Mouse (Mus musculus): ENCODE measurements around the gene Mycbp2. TPM values are rescaled to one million over a fixed set of nuclear protein-coding genes. Genes with fewer than 3 reads are reported as not detected.

The Mycbp2 gene
- polyA plus RNA-seq, 1 experiment from 2014 or later = 78.9 TPM

GRCm38 (mm10) chr14:103101171-103101570 lies 245.4 kb downstream of the Mycbp2 start:
- no peaks in the 10 kb centered on the region for H3K27me3 ChIP-seq (ENCODE audit: control insufficient read depth, insufficient read depth, low read length)
- DNase-seq (ENCODE audit: low spot score) (no peak), ATAC-seq (ENCODE audit: low FRiP score) (no peak)
- WGBS = 77% methylated on average over 3 of the region's 3 CpGs
- H3K4me3 ChIP-seq (replicated peaks; ENCODE audit: low read length) = no peak overlapping the region
- no peaks in the 10 kb centered on the region for H3K9me3 ChIP-seq (ENCODE audit: control insufficient read depth, low read length)
- H3K36me3 ChIP-seq (replicated peaks; ENCODE audit: control insufficient read depth, insufficient read depth) = no peaks in the 10 kb centered on the region
- H3K4me1 ChIP-seq (replicated peaks; ENCODE audit: control insufficient read depth, insufficient read depth, low read length) = peaks cover 18% of the 10 kb centered on the region
- no peak overlapping the region for H3K4me2 ChIP-seq (replicated peaks)
- H3K9ac ChIP-seq = no peak overlapping the region
- H3K27ac ChIP-seq = no peak overlapping the region

DNA sequence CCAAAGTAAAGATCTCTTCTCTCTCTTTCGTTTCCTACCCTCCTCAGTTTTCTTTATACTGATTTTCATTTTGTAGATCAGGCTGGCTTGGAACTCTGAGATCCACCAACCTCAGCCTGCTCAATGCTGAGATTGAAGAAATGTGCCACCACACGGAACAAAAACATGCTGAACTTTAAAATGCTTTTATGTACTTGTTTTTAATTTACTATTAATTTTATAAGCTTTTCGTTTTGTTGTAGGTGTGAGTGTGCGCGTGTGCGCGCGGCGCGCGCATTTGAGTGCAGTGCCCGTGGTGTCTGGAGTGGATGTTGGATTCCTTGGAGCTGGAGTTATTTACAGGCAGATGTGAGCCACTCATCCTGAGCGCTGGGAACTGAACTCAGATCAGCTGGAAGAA lies 246.3 kb downstream of the Mycbp2 start:
- no peak overlapping the region for H3K27ac ChIP-seq
- H3K4me1 ChIP-seq (replicated peaks; ENCODE audit: control insufficient read depth, insufficient read depth, low read length) = peaks cover 24% of the 10 kb centered on the region
- H3K36me3 ChIP-seq (replicated peaks; ENCODE audit: control insufficient read depth, insufficient read depth) = no peaks in the 10 kb centered on the region
- H3K4me2 ChIP-seq (replicated peaks) = 0 out of 2 replicates have a peak overlapping the region, but pooled peaks have one; percentile 78
- H3K4me3 ChIP-seq (replicated peaks; ENCODE audit: low read length) = no peak overlapping the region
- H3K9me3 ChIP-seq (ENCODE audit: control insufficient read depth, low read length) = no peaks in the 10 kb centered on the region
- no peaks in the 10 kb centered on the region for H3K27me3 ChIP-seq (ENCODE audit: control insufficient read depth, insufficient read depth, low read length)
- WGBS = 84% methylated on average over 13 of the region's 13 CpGs
- ATAC-seq (ENCODE audit: low FRiP score) (no peak), DNase-seq (ENCODE audit: low spot score) (no peak)
- H3K9ac ChIP-seq = no peak overlapping the region

DNA sequence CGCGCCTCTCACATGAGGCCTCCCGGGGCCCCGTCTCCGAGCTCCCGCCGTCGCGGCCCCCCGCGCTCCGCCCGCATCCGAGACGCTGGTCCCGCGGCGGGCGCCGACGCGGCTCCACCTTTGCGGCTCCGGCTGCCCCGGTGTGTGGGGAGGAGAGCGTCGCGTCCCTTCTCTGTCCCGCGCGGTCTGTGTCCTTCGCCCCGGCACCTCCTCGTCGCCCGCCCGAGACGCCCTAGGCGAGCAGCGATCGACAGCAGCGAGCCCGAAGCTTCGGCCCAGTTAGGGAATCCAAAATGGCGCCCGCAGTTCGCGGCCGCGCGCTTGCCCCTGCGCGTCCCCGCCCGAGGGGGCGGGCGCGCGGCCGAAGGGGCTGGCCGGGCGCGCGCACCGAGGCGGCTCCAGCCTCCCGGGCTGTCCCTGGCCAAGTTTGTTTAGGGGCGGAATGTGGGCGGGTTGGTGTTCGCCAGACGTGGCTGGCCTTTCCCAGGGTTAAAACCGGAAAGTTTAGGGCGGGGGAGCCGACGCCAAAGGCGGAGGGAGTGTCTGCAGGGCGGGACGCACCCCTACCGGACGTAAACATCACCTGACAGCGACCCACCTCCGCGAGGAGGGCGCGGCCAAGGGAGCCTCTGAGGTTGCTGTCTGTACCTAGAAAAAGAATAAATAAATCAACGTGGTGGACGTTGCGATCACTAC lies 247.2 kb downstream of the Mycbp2 start, which contains the start of gene Fbxl3:
TSS of gene Fbxl3 (minus strand) at position 329 of the 696 bp plus-strand sequence.
- no peaks in the 10 kb centered on the region for H3K27me3 ChIP-seq (ENCODE audit: control insufficient read depth, insufficient read depth, low read length)
- peaks cover 8% of the 10 kb centered on the region for H3K36me3 ChIP-seq (replicated peaks; ENCODE audit: control insufficient read depth, insufficient read depth)
- peak within 1 kb of the TSS; percentile 91 for H3K4me3 ChIP-seq (replicated peaks; ENCODE audit: low read length)
- H3K9me3 ChIP-seq (ENCODE audit: control insufficient read depth, low read length) = no peaks in the 10 kb centered on the region
- DNase-seq (ENCODE audit: low spot score) (peak; percentile 89), ATAC-seq (ENCODE audit: low FRiP score) (peak; percentile 86)
- H3K9ac ChIP-seq = peak within 1 kb of the TSS; percentile 99
- under 1% methylated on average over 67 of the region's 88 CpGs for WGBS
- peaks cover 32% of the 10 kb centered on the region for H3K4me1 ChIP-seq (replicated peaks; ENCODE audit: control insufficient read depth, insufficient read depth, low read length)
- peak within 1 kb of the TSS; percentile 78 for H3K4me2 ChIP-seq (replicated peaks)
- peak within 1 kb of the TSS; percentile 99 for H3K27ac ChIP-seq

DNA sequence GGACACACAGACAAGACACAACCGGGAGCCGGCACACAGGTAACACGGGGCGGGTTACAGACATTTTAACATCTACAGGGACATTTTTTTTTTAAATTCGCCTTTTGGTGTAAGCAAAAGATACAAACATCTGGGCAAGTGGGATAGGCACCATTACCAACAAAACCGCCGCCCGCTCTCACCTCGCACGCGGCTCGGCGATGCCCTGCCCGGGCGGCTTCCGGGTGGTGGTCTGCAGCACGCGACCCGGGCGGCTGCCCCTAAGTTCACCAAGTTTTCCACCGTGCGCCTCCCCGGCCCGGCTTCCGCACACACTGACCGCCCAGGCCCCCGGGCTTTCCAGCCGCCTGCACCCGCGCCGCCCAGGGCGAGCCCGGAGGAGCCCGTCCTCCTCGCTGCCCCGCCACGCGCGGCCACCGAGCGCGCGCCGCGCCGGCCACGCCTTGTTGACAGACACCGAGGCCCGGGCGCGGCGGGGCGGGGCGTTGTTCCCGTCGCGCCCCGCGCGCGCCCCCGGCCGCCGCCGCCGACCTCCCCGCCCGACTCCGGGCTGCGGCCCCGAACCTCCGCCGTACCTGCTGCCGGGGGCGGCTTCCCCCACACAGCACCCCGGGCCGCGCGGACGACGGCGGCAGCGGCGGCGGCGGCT lies 247.9 kb downstream of the Mycbp2 start:
- Histone ChIP-seq H3K9me3 (ENCODE audit: control insufficient read depth, low read length) (no peaks in the 10 kb centered on the region), H3K4me3 (replicated peaks; ENCODE audit: low read length) (peak overlapping the region; percentile 91), H3K4me2 (replicated peaks) (peak overlapping the region; percentile 78), H3K27me3 (ENCODE audit: control insufficient read depth, insufficient read depth, low read length) (no peaks in the 10 kb centered on the region), H3K27ac (peak overlapping the region; percentile 99), H3K36me3 (replicated peaks; ENCODE audit: control insufficient read depth, insufficient read depth) (peaks cover 10% of the 10 kb centered on the region), H3K9ac (peak overlapping the region; percentile 99), H3K4me1 (replicated peaks; ENCODE audit: control insufficient read depth, insufficient read depth, low read length) (peaks cover 38% of the 10 kb centered on the region)
- WGBS = under 1% methylated on average over 54 of the region's 86 CpGs
- DNase-seq (ENCODE audit: low spot score) (peak; percentile 82), ATAC-seq (ENCODE audit: low FRiP score) (peak; percentile 88)

GRCm38 (mm10) chr14:103098213-103098586 lies 248.4 kb downstream of the Mycbp2 start:
- Histone ChIP-seq H3K4me3 (replicated peaks; ENCODE audit: low read length) (peak overlapping the region; percentile 91), H3K9ac (peak overlapping the region; percentile 99), H3K36me3 (replicated peaks; ENCODE audit: control insufficient read depth, insufficient read depth) (peaks cover 10% of the 10 kb centered on the region), H3K4me2 (replicated peaks) (peak overlapping the region; percentile 78), H3K27me3 (ENCODE audit: control insufficient read depth, insufficient read depth, low read length) (no peaks in the 10 kb centered on the region), H3K27ac (peak overlapping the region; percentile 99; the same call in 1 of the 2 replicates), H3K9me3 (ENCODE audit: control insufficient read depth, low read length) (no peaks in the 10 kb centered on the region), H3K4me1 (replicated peaks; ENCODE audit: control insufficient read depth, insufficient read depth, low read length) (peaks cover 38% of the 10 kb centered on the region)
- DNase-seq (ENCODE audit: low spot score) (no peak), ATAC-seq (ENCODE audit: low FRiP score) (no peak)
- WGBS = 6% methylated on average over 2 of the region's 2 CpGs

DNA sequence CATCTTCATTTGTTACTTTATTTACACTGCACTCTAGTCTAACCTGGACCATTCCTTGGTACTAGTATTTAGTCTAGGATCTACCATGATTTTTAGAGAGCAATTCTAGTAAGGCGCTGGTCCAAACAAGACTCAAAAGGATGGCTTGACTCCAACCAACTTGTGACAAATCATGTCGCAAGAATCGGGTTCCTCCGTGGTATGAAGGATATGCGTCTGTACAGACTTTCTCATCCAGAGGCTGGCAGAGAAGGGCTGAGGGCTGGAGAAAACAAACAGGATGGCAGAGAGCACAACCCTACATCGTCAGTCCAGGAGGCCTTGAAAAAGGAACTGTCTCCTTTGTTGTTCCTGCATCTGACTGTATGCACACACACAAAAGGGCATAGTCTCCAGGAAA lies 250.0 kb downstream of the Mycbp2 start:
- H3K36me3 ChIP-seq (replicated peaks; ENCODE audit: control insufficient read depth, insufficient read depth) = peaks cover 17% of the 10 kb centered on the region
- H3K4me1 ChIP-seq (replicated peaks; ENCODE audit: control insufficient read depth, insufficient read depth, low read length) = peaks cover 38% of the 10 kb centered on the region
- H3K9me3 ChIP-seq (ENCODE audit: control insufficient read depth, low read length) = no peaks in the 10 kb centered on the region
- no peak overlapping the region for H3K27ac ChIP-seq
- ATAC-seq (ENCODE audit: low FRiP score) (no peak), DNase-seq (ENCODE audit: low spot score) (no peak)
- no peaks in the 10 kb centered on the region for H3K27me3 ChIP-seq (ENCODE audit: control insufficient read depth, insufficient read depth, low read length)
- no peak overlapping the region for H3K9ac ChIP-seq
- 71% methylated on average over 6 of the region's 6 CpGs for WGBS
- no peak overlapping the region for H3K4me3 ChIP-seq (replicated peaks; ENCODE audit: low read length)
- peak overlapping the region; percentile 46 for H3K4me2 ChIP-seq (replicated peaks)

DNA sequence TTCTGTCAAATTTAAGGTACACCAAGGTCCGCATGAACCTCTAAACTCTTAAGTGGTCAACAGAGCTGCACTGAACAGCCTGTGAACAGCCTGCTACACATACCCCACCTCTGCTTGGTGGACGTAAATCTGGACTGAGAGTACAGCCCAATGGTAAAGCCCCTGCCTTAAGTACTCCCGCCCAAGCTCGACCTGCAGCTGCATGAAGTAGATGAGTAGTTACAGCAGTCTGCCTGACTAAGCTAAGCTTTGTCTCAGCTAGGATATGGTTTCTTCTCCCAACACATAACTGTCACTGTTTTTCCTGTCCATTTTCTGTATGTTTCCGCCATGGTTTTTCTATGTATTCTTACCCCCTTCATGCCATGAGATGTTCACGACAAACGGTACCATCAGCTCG lies 250.8 kb downstream of the Mycbp2 start:
- no peaks in the 10 kb centered on the region for H3K27me3 ChIP-seq (ENCODE audit: control insufficient read depth, insufficient read depth, low read length)
- H3K4me2 ChIP-seq (replicated peaks) = no peak overlapping the region
- WGBS = 93% methylated on average over 8 of the region's 8 CpGs
- DNase-seq (ENCODE audit: low spot score) = no peak
- H3K27ac ChIP-seq = no peak overlapping the region
- no peak for ATAC-seq (ENCODE audit: low FRiP score)
- H3K9me3 ChIP-seq (ENCODE audit: control insufficient read depth, low read length) = no peaks in the 10 kb centered on the region
- no peak overlapping the region for H3K4me3 ChIP-seq (replicated peaks; ENCODE audit: low read length)
- peaks cover 38% of the 10 kb centered on the region for H3K4me1 ChIP-seq (replicated peaks; ENCODE audit: control insufficient read depth, insufficient read depth, low read length)
- peaks cover 25% of the 10 kb centered on the region for H3K36me3 ChIP-seq (replicated peaks; ENCODE audit: control insufficient read depth, insufficient read depth)
- no peak overlapping the region for H3K9ac ChIP-seq

GRCm38 (mm10) chr14:103095036-103095435 lies 251.6 kb downstream of the Mycbp2 start:
- 91% methylated on average over 8 of the region's 8 CpGs for WGBS
- no peaks in the 10 kb centered on the region for H3K9me3 ChIP-seq (ENCODE audit: control insufficient read depth, low read length)
- ATAC-seq (ENCODE audit: low FRiP score) = no peak
- peaks cover 38% of the 10 kb centered on the region for H3K4me1 ChIP-seq (replicated peaks; ENCODE audit: control insufficient read depth, insufficient read depth, low read length)
- no peak overlapping the region for H3K4me2 ChIP-seq (replicated peaks)
- no peak overlapping the region for H3K9ac ChIP-seq
- H3K36me3 ChIP-seq (replicated peaks; ENCODE audit: control insufficient read depth, insufficient read depth) = peaks cover 26% of the 10 kb centered on the region
- H3K27me3 ChIP-seq (ENCODE audit: control insufficient read depth, insufficient read depth, low read length) = no peaks in the 10 kb centered on the region
- H3K27ac ChIP-seq = no peak overlapping the region
- H3K4me3 ChIP-seq (replicated peaks; ENCODE audit: low read length) = no peak overlapping the region
- no peak for DNase-seq (ENCODE audit: low spot score)

GRCm38 (mm10) chr14:103093670-103094069 lies 252.9 kb downstream of the Mycbp2 start:
- Histone ChIP-seq H3K9ac (no peak overlapping the region), H3K36me3 (replicated peaks; ENCODE audit: control insufficient read depth, insufficient read depth) (peaks cover 35% of the 10 kb centered on the region), H3K27ac (no peak overlapping the region), H3K9me3 (ENCODE audit: control insufficient read depth, low read length) (no peaks in the 10 kb centered on the region), H3K4me3 (replicated peaks; ENCODE audit: low read length) (no peak overlapping the region), H3K27me3 (ENCODE audit: control insufficient read depth, insufficient read depth, low read length) (no peaks in the 10 kb centered on the region), H3K4me2 (replicated peaks) (no peak overlapping the region), H3K4me1 (replicated peaks; ENCODE audit: control insufficient read depth, insufficient read depth, low read length) (peaks cover 38% of the 10 kb centered on the region)
- 88% methylated on average over 4 of the region's 4 CpGs for WGBS
- ATAC-seq (ENCODE audit: low FRiP score) (no peak), DNase-seq (ENCODE audit: low spot score) (no peak)

Data from hindbrain, embryonic 14.5 days (tissue).